Mouse (Mus musculus): ENCODE data around the gene Tubb3. TPM values are rescaled to one million over a fixed set of nuclear protein-coding genes. Genes with fewer than 3 reads are reported as not detected.
"Not testable (repeated sequence)": the region's sequence is repeated elsewhere in the genome, so short reads cannot be mapped to it uniquely, and the experiment has no call there.

Tubb3 gene
- polyA plus RNA-seq, 1 experiment from 2014 or later = 1,050 TPM

GRCm38 (mm10) chr8:123443576-123443921, 32.3 kb downstream of the Tubb3 start:
- Histone ChIP-seq H3K4me3 (peak overlapping the region; percentile 55), H3K9ac (peak overlapping the region; percentile 67), H3K36me3 (0 out of 2 replicates have a peak, but pooled peaks cover 9% of the 10 kb centered on the region), H3K27ac (peak overlapping the region; percentile 70; the same call in 1 of the 2 replicates), H3K4me1 (peaks cover 10% of the 10 kb centered on the region; the same call in 1 of the 2 replicates), H3K4me2 (replicated peaks) (peak overlapping the region; percentile 62), H3K27me3 (no peaks in the 10 kb centered on the region), H3K9me3 (replicated peaks) (no peaks in the 10 kb centered on the region)
- ATAC-seq (ENCODE audit: low FRiP score) = no peak
- WGBS = 36% methylated on average over 4 of the region's 4 CpGs

- H3K4me3 ChIP-seq = 0 out of 2 replicates have a peak overlapping the region, but pooled peaks have one; percentile 55
- peaks cover 15% of the 10 kb centered on the region for H3K36me3 ChIP-seq
- no peak overlapping the region for H3K27ac ChIP-seq
- no peak overlapping the region for H3K9ac ChIP-seq
- H3K27me3 ChIP-seq = no peaks in the 10 kb centered on the region
- H3K9me3 ChIP-seq (replicated peaks) = no peaks in the 10 kb centered on the region
- ATAC-seq (ENCODE audit: low FRiP score) = no peak
- WGBS = 87% methylated on average over 6 of the region's 6 CpGs
- H3K4me1 ChIP-seq = peaks cover 10% of the 10 kb centered on the region; the same call in 1 of the 2 replicates
- H3K4me2 ChIP-seq (replicated peaks) = peak overlapping the region; percentile 62
Observed at GRCm38 (mm10) chr8:123444131-123444530, 32.9 kb downstream of the Tubb3 start.

GRCm38 (mm10) chr8:123445981-123446380, 34.8 kb downstream of the Tubb3 start:
- H3K4me1 ChIP-seq = peaks cover 10% of the 10 kb centered on the region; the same call in 1 of the 2 replicates
- ATAC-seq (ENCODE audit: low FRiP score) = no peak
- no peaks in the 10 kb centered on the region for H3K27me3 ChIP-seq
- WGBS = 87% methylated on average over 10 of the region's 10 CpGs
- peaks cover 27% of the 10 kb centered on the region for H3K36me3 ChIP-seq
- no peak overlapping the region for H3K4me3 ChIP-seq
- H3K4me2 ChIP-seq (replicated peaks) = no peak overlapping the region
- H3K9ac ChIP-seq = no peak overlapping the region
- H3K27ac ChIP-seq = no peak overlapping the region
- H3K9me3 ChIP-seq (replicated peaks) = no peaks in the 10 kb centered on the region

- no peak overlapping the region for H3K9ac ChIP-seq
- no peak for ATAC-seq (ENCODE audit: low FRiP score)
Observed at GRCm38 (mm10) chr8:123446799-123447198, 35.6 kb downstream of the Tubb3 start.

GRCm38 (mm10) chr8:123450783-123451182, 39.6 kb downstream of the Tubb3 start:
- no peaks in the 10 kb centered on the region for H3K9me3 ChIP-seq (replicated peaks)
- ATAC-seq (ENCODE audit: low FRiP score) = no peak
- H3K9ac ChIP-seq = no peak overlapping the region
- H3K4me1 ChIP-seq = no peaks in the 10 kb centered on the region
- H3K27me3 ChIP-seq = no peaks in the 10 kb centered on the region
- H3K4me2 ChIP-seq (replicated peaks) = no peak overlapping the region
- WGBS = 92% methylated on average over 5 of the region's 5 CpGs
- H3K27ac ChIP-seq = no peak overlapping the region
- H3K4me3 ChIP-seq = no peak overlapping the region
- peaks cover 66% of the 10 kb centered on the region for H3K36me3 ChIP-seq

More at GRCm38 (mm10) chr8:123446799-123447198, 35.6 kb downstream of the Tubb3 start:
- WGBS = 89% methylated on average over 6 of the region's 6 CpGs
- no peak overlapping the region for H3K27ac ChIP-seq
- H3K27me3 ChIP-seq = no peaks in the 10 kb centered on the region
- H3K4me3 ChIP-seq = no peak overlapping the region
- no peak overlapping the region for H3K4me2 ChIP-seq (replicated peaks)
- H3K4me1 ChIP-seq = peaks cover 10% of the 10 kb centered on the region; the same call in 1 of the 2 replicates
- no peaks in the 10 kb centered on the region for H3K9me3 ChIP-seq (replicated peaks)
- H3K36me3 ChIP-seq = peaks cover 31% of the 10 kb centered on the region

GRCm38 (mm10) chr8:123451747-123452146, 40.5 kb downstream of the Tubb3 start:
- not testable (repeated sequence) for H3K9me3 ChIP-seq (replicated peaks); H3K4me3 ChIP-seq; H3K27me3 ChIP-seq; H3K4me2 ChIP-seq (replicated peaks); H3K27ac ChIP-seq; H3K9ac ChIP-seq; H3K4me1 ChIP-seq; ATAC-seq (ENCODE audit: low FRiP score)
- 97% methylated on average over 12 of the region's 12 CpGs for WGBS
- H3K36me3 ChIP-seq = peaks cover 72% of the 10 kb centered on the region

- H3K27ac ChIP-seq = no peak overlapping the region
- H3K4me2 ChIP-seq (replicated peaks) = no peak overlapping the region
- no peaks in the 10 kb centered on the region for H3K9me3 ChIP-seq (replicated peaks)
- no peak for ATAC-seq (ENCODE audit: low FRiP score)
- WGBS = 91% methylated on average over 4 of the region's 4 CpGs
- no peak overlapping the region for H3K9ac ChIP-seq
- peaks cover 76% of the 10 kb centered on the region for H3K36me3 ChIP-seq
- no peak overlapping the region for H3K4me3 ChIP-seq
- H3K4me1 ChIP-seq = no peaks in the 10 kb centered on the region
- no peaks in the 10 kb centered on the region for H3K27me3 ChIP-seq
Observed at GRCm38 (mm10) chr8:123452149-123452548, 40.9 kb downstream of the Tubb3 start.

- no peak overlapping the region for H3K4me3 ChIP-seq
- H3K27me3 ChIP-seq = no peaks in the 10 kb centered on the region
- ATAC-seq (ENCODE audit: low FRiP score) = no peak
- no peaks in the 10 kb centered on the region for H3K9me3 ChIP-seq (replicated peaks)
- H3K4me1 ChIP-seq = no peaks in the 10 kb centered on the region
- H3K36me3 ChIP-seq = peaks cover 82% of the 10 kb centered on the region
- no peak overlapping the region for H3K4me2 ChIP-seq (replicated peaks)
- WGBS = 82% methylated on average over 7 of the region's 7 CpGs
- H3K27ac ChIP-seq = no peak overlapping the region
- H3K9ac ChIP-seq = no peak overlapping the region
Observed at GRCm38 (mm10) chr8:123453291-123453690, 42.1 kb downstream of the Tubb3 start.

- ATAC-seq (ENCODE audit: low FRiP score) = no peak
- Histone ChIP-seq H3K9ac (no peak overlapping the region), H3K27me3 (no peaks in the 10 kb centered on the region), H3K4me3 (no peak overlapping the region), H3K27ac (no peak overlapping the region), H3K9me3 (replicated peaks) (no peaks in the 10 kb centered on the region), H3K4me2 (replicated peaks) (no peak overlapping the region), H3K4me1 (no peaks in the 10 kb centered on the region), H3K36me3 (peaks cover 82% of the 10 kb centered on the region)
- WGBS = 82% methylated on average over 5 of the region's 5 CpGs
Observed at GRCm38 (mm10) chr8:123453951-123454350, 42.7 kb downstream of the Tubb3 start.

- H3K36me3 ChIP-seq = peaks cover 82% of the 10 kb centered on the region
- H3K4me1 ChIP-seq = no peaks in the 10 kb centered on the region
- H3K4me3 ChIP-seq = no peak overlapping the region
- no peak overlapping the region for H3K27ac ChIP-seq
- WGBS = 90% methylated on average over 6 of the region's 6 CpGs
- no peak overlapping the region for H3K4me2 ChIP-seq (replicated peaks)
- no peaks in the 10 kb centered on the region for H3K9me3 ChIP-seq (replicated peaks)
- ATAC-seq (ENCODE audit: low FRiP score) = no peak
- H3K9ac ChIP-seq = no peak overlapping the region
- no peaks in the 10 kb centered on the region for H3K27me3 ChIP-seq
Observed at GRCm38 (mm10) chr8:123454559-123454958, 43.3 kb downstream of the Tubb3 start.

- Histone ChIP-seq H3K4me2 (replicated peaks) (no peak overlapping the region), H3K9me3 (replicated peaks) (no peaks in the 10 kb centered on the region), H3K4me3 (no peak overlapping the region), H3K27me3 (no peaks in the 10 kb centered on the region), H3K4me1 (no peaks in the 10 kb centered on the region), H3K27ac (no peak overlapping the region), H3K36me3 (peaks cover 50% of the 10 kb centered on the region), H3K9ac (no peak overlapping the region)
- ATAC-seq (ENCODE audit: low FRiP score) = no peak
- WGBS = 92% methylated on average over 4 of the region's 4 CpGs
Observed at GRCm38 (mm10) chr8:123463651-123464050, 52.4 kb downstream of the Tubb3 start.

- Histone ChIP-seq H3K4me3 (no peak overlapping the region), H3K27me3 (peaks cover 5% of the 10 kb centered on the region; the same call in 1 of the 2 replicates), H3K9ac (no peak overlapping the region), H3K36me3 (peaks cover 12% of the 10 kb centered on the region), H3K4me2 (replicated peaks) (no peak overlapping the region), H3K9me3 (replicated peaks) (no peaks in the 10 kb centered on the region), H3K27ac (no peak overlapping the region), H3K4me1 (no peaks in the 10 kb centered on the region)
- 77% methylated on average over 3 of the region's 3 CpGs for WGBS
- no peak for ATAC-seq (ENCODE audit: low FRiP score)
Observed at GRCm38 (mm10) chr8:123467476-123467875, 56.3 kb downstream of the Tubb3 start.

Measured in hindbrain, embryonic 12.5 days (tissue).